Mouse (Mus musculus) layer of hippocampus, postnatal 36 days (tissue): Measurements from ENCODE around the gene Shank2. TPM values are rescaled to one million over a fixed set of nuclear protein-coding genes. Genes with fewer than 3 reads are reported as not detected.

Source experiments
- DNase-seq, 2 experiments: peaks; one replicate each; pipeline ENCODE4 v3.0.0; 2022
- total RNA-seq, 2 experiments: library from RNA; stranded (reverse); gene quantifications; 2 replicates each; pipeline ENCODE4 v1.2.3; 2021

The Shank2 gene
- total RNA-seq, 2 experiments from 2014 or later: 121 to 138 TPM

DNA sequence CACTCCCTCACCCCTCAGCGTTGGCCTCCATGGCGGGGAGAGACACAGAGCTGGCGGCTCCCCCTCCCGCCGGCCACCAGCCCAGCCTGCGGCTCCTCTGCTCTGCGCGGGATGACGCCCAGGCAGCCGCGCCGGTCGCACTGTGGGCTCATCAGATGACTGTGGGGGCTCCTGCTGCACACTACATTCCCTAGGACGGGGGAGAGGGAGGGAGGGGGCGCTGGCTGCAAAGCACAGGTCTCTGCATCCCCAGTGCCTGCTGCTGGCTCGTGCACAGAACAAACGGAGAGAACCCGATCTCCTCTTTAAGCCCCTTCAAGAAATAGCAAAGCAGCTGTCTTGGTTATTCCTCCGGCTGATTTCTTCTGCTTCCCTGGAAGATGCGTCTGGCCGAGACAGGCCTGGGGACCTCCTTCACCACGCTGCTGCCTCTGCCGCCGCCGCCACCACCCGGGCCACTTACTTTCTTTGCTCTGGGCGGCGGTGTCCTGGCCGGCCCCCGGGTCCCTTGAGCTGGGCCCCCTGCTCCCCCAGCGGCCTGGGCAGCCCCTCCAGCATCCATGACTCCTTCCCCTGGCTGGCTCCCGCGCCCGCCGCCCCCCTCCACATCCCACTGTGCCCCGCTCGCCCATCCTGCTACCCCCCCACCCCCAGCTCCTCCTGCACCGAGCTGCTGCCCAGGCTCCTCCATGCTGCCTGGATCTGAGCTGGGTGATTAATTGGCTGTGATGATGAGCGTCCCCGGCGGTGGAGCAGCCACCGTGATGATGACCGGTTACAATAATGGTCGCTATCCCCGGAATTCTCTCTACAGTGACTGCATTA is 282.7 kb downstream of the Shank2 start:
- peak; percentile 65 to 67 for DNase-seq

DNA sequence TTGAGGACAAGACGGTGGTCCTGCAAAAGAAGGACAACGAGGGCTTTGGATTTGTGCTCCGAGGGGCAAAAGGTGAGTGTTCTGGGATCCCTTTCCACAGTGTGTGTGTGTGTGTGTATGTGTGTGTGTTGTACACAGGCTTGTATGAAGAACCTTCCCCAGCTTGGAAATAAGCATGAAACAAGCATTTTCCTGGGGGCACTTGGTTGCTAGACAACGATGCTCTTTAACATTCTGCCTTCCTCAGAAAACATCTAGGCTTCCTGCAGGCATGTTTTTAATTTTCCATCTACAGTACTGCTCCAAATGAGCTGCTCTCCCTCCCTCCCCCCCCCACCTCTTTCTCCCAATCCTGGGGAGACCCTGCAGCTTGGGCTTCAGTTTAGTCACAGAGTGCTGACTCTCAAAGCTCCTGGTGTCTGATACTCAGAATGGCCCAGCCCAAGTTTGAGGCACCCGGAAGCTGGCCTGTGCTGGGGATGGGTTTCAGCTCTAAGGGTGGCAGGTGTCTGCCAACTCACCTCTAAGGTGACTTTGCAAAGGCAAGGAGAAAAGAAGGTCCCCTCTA is 283.4 kb downstream of the Shank2 start:
- DNase-seq: no peak

DNA sequence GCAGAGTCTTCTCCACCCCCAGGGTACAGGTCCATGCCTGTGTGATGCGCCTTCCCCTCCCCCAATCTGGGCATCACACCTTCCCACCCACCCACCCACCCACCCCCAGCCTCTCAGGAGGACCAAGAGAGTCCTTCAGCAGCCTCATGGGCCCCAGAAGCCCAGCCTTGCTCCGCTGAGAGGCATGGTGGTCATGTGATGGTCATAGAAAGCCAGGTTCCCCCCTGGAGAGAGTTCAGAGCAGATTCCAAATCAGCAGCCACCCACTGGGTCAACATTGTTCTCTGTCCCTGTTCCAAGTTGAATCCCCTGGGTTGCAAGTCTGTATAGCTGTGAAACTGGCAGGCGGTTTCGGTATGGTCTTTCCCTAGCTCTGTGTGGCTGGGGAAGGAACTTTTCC is 284.2 kb downstream of the Shank2 start:
- no peak for DNase-seq

DNA sequence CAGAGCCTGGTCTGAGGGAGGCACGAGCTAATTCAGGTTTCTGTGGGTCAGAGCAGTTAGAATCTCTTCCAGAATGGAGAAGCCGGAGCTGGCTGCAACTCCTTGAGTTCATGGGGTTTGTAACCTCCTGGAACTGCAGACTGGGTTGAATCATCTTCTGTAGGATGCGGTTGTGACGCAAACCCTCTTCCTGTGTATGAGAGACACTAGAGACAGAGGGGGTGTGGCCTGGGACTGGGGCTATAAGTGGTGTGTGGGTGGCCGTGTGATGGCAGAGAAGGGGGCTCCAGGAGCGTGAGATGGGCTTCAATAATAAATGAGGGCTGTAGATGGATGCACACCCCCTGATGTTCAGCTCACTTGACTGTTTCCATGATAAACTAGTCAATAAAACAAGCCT is 286.3 kb downstream of the Shank2 start:
- no peak for DNase-seq

DNA sequence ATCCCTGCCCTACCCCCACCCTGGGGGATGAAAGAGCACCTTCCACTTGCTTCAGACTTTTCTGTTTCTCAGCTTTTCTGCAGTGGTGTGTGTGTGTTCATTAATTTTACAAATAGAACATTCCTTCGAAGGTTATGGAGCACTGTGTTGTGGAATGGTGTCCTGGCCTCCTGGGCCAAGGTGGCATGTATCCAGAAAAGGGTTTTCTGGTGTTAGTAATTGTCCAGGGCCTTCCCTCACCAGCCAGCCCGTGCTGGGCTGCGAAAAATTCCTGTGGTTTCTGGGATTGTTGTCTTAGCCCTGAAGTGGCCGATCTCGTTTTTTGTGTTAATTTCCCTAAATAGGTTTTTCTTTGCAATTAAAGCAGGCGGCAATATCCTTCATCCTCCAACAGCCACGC is 289.8 kb downstream of the Shank2 start:
- no peak for DNase-seq

DNA sequence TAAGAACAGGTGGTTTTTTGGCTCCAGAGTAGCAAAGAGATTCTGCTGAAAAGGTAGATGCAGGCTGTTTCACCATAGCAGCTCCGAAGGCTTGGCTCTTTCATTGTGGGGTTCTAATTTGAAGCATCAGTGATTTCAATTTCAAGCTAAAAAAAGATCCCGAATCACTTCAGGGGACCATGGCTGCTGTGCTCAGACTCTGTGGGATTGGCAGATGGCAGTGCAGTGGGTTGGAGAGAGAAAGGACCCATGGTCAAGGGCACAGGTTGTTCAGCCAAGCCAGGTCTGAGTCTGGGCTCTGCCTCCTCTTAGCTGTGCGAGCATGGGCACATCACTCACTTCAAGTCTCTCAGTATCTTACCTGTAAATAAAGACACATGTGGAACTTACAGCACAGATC is 291.9 kb downstream of the Shank2 start:
- no peak for DNase-seq

DNA sequence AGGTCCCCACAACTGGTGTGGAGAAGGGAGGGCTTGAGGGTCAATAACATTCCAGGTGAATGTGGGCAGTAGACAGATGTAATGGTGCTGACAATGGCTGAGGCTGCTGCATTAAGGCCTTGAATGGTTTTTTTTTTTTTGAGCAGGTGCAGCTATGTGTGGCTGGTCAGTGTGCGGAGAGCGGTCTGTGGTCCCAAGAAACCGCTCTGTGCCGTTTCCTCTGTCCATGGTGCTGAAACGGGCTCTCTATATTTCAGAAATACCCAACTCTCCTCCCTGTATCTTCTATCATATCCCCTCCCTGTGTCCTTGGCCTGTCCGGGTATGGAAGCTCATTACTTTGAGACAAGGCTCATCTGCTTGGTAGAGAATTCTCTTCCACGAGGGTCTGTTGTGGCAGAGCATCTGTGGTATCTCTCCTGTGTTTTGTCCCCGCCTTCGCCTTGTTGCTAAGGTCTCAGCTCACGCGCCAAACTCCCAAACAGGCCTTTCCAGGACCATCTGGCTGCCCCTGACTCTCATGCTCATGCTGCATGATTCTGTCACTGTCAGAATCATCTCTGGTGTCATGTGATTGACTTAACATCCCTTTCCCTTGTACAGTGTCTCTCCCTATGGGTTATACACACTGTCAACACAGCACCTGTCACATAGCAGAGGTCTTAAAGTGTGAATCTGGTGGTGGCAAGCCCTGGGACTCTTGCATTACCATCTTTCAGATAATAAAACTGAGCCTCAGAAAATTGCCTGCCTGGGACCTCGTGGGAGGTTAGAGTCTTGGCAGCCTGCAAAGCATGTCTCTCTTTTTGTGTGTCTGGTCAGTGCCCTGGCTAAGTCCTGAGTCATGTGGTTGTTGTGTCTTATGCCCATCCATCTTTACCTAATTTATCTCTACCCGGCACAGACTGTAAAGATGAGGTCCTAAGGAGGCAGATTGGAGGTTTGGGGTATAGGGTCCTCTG is 292.8 kb downstream of the Shank2 start:
- DNase-seq: no peak

DNA sequence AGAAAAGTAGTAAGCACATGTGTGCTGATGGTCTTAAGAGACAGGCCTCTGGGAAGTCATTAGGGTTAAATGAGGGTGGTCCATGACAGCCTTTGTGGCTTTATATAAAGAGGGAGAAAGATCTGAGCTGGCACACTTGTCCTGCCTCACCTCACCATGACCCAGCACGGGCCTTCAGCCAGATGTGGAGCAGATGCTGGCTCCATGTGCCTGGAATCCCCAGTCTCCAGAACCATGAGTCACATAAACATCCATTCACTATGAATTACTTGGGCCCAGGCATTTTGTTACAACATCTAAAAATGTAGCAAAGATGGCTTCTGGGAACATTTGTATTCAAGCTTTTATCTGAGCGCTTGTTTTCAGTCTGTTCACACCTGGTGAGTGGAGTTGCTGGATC is 297.6 kb downstream of the Shank2 start:
- DNase-seq: no peak

DNA sequence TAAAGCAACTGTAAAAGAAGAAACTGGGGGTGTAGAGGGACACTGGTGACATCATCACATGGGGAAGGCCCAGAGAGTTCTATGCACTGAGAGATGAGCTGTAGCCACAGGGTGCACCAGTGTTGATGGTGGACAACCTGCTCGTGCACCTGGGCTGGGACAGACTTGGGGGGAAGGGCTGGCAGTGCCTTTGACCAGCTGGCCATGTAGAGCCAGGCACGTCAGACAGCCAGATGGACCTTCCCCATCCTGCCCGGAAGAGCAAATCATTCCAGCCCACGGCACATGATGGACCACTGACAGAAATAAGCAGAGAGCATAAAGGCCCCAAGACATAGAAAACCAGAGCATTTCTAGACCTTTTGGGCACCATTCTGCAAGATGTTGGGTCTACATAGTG is 299.9 kb downstream of the Shank2 start:
- no peak for DNase-seq

DNA sequence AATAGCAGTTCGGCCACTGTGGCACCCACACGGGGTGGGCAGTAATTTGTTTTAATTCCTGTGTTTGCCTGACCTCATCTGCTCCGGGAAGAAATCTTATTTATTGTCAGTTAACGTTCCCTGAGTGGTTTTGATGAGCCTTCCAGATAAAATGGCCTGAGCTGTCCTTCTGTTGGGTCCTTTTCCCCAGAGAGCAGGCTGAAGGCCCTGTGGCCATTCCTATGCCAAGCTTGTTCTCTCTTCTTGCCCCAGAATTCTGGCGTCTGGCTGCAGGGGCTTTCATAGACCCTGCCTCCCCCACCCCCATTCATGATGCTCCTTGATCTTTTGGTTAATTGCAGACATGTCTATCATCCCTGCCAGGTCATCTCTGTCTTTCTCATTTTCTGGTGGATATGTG is 300.8 kb downstream of the Shank2 start:
- DNase-seq: no peak

DNA sequence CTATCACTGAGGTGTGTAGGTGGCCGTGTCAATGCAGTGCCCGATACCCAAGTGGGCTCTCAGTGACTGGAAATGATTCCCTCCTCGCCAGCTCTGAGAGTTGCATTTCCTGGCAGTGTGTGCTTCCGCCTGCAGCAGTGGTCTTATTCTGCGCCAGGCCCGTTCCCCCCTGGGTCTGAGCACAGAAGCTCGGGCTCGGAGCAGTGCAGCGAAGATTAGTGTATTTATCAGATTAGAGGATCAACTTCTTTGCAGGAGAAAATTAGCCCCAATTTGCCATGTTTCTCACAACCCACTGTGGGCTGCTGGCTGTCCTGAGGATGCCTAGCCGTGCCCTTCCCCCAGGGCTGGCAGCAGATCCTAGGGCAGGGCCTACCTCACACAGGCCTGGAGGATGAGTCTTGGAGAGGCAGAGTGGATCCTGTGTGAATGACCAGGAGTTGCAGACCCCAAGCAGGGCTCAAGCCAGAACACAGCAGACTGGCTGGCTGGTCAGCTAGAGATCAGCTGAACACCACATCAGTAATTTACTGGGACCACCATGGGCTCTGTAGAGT is 306.2 kb downstream of the Shank2 start:
- DNase-seq: no peak

DNA sequence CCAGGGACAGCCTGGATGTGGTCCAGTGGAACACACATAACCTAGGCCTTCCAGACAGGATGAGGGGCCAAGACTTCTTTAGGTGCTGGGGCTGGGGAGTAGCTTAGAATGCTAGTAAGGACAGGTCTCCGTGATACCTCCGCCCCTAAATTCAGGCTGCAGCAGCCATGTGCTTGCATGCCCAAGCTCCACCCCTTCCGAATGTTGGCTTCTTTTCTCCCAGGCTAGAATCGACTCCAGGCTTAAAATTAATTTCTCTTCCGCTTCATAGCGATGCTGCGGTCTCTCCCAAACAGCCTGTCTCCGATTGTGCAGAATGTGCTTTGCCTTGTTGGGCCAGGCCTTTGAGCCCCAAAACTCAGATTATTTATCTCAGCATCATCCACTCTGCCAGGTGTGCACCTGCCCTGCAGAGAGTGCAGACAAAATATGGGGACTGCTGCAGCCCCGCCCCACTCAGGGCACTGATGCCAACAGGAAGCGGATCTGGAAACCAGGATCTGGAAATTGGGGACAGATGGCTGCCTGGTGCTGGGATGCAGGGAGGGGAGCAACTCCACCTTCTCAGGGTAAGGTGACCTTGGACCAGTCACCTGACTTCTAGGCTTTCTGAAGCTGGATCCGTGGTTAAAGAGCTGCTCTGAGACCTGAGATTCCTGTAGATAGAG is 312.8 kb downstream of the Shank2 start:
- no peak for DNase-seq

DNA sequence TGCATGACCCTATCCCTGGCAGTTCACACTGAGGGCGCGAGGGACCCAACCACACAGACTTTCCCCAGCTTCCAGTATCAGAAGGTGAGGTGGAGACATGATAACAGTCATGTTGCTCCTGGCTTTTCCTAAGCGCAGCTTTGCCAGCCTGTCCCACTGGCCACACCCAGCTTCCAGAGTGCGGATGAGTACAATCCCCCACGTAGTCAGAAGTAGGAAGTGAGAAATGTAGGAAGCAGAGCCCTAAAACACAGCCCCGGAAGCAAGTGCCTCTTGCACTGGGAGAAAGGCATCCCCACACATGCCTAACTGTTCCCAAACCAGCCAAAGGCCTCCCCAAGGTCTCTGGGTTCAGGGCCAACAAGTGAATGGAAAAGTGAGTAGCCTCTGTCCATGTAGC is 314.5 kb downstream of the Shank2 start:
- DNase-seq: no peak

DNA sequence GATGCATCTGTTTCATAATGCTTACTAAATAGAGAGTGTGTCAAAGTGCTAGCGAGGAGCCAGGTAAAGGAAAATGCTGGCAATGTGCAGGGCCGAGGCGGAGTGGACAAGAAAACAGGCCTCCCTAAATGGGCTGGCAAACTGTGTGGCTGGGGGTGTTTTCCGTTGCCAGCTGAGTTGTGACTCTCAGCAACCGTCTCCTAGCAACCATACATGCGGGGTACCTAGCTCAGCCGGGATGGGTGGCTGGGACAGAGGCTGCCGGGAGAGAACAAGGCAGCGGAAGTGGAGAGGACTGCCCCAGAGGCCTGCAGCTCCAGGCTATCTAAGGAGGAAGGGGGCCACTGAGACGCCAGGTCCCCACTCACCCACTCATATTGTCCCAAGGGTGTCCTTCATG is 315.1 kb downstream of the Shank2 start:
- peak; percentile 71 to 78 for DNase-seq

DNA sequence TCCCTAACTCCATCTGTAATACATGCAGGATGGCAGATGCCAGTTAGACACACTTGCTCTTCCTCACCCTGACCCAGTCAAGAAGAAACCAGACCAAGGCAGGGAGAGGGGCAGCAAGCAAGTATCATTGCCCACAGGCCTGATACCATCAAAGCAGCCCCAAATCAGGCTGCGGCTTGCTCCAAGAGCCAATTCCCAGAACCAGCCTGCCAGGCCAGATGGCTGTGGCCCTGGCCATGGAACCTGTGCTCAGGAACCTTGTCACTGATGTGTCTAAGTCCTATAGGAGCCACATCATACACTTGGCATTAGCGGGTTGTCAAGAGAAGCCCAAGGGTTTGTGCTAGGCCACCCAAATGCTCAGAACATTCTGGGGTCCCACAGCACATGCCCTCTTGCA is 322.3 kb downstream of the Shank2 start:
- no peak for DNase-seq

DNA sequence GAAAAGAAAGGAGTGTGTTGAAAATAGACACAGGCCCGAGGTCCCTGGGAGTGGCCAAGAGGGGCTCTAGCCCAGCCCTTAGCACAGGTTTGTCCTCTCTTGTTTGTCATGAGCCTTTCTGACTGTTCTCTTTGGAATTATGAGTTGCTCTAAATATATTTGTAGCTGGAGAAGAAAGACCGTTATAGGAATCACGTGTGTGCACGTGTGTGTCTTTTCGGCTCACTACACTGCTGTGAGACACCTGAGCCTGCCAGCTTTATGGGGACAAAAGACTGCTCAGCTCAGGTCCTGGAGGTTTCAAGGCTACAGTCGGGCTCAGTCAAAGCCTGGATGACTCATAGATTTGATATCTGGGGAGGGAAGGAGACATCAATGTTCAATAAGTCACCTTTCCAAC is 323.1 kb downstream of the Shank2 start:
- no peak for DNase-seq

DNA sequence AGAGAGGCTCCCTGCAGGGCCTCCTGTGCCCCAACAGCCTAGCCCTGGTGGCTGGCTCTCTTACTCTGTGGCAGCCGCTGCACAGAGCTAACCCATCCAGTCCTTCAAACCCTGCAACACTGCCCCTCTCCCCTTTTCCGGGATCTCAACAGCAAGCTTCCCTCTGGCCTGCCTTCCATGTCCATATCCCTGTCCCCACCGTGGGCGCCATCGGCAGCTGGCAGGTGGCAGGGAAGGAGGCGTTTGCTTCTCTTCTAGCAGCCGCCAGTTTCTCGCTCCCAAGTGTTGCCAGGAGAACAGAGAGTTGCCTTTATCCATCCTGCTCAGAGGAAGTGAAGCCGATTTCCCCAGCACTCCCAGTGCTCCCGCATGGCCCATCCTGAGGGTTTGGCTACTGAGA is 323.9 kb downstream of the Shank2 start:
- DNase-seq: peak; percentile 59 to 60

DNA sequence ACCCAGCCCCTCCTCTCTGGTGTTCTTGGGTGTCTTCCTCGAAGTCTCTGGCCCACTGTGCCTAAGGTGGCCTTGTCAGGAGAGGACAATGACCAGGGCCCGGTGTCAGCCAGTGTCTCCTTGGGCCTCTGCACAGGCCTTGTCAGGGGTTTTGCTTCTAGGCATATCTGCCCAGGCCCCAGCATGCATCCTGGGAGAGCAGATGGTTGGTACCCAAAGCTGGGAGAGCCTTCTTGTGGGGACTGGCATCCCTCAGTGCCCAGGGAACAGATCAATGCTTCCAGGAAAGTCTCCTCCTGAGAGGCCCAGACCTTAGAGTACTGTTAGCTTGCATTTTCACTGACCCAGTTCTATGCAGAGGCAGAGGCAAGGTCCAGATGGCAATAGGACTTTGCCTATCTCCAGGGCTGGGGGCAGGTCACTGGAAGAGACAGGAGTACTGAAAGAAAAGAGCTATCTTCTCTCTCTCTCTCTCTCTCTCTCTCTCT is 327.7 kb downstream of the Shank2 start:
- DNase-seq: no peak

DNA sequence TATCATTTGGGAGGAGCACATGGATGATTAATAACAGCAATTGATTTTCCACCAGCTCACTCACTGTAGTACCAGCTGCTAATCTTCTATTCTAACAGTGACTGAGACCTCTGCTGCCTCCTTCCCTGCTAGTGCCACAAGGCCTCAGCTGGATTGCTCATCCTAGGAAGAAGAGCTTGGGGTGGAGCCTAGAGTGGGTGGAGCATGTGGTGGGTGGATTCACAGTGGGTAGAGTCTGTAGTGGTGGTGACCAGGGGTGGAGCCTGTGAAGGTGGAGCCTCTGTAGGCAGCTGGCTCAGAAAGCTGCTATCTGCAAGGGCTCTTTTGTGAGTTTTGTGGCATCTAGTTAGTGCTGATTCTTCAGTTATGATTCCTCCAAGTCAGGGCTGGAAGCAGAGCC is 334.9 kb downstream of the Shank2 start:
- DNase-seq: no peak

DNA sequence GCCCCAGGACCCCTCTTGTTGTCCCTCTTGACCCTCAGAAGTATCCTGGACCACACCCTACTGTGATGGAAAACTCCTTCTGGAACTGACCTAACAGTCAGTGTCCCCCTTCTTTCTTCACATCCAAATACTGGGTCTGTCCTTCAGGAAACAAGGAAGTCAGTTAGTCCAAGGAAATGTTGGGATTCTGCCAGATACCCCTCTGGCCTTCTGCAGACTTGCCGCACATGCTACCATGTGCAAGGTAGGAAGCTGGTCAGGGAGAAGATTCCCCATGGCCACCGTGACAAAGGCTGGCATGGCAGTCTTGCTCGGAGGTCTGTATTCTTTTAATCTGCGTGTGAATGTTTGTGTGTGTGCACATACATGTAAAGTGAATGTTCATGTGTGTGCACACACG is 337.0 kb downstream of the Shank2 start:
- no peak for DNase-seq

DNA sequence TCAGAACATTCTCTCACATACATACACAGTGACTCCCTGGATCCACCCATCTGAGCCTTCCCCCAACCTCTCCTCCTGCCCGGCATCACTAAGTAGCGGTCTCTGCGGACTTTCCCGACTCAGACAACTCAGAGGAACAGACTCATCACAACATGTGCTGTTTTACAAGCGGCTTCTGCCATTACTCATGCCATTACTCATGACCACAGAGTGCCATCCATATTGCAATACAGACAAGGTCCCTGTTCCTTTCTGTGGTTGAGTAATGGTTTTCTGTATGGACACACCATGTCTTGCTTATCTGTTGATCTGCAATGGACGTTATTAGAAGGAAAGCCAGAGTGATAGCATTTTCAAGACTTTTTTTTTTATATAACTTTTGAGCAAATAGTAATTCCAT is 338.6 kb downstream of the Shank2 start:
- DNase-seq: no peak

DNA sequence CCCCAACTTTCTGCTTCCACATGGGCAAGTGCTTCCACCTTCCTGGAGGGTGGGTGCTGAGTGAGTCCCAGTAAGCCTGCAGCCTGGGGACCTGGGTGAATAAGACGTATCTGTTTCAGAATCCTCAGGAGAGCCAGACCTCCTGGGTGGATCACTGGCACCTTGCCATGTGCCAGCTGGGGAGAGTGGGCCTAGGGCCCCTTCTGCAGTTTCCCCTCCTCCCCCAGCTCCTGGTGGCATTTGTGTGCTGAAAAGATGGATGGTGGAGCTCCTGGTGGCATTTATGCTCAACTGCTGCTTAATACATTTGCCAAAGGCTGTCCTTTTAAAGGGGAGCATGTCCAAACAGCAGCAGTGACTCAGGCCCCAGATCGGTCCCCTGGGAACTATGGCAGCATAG is 364.4 kb downstream of the Shank2 start:
- peak; percentile 47 to 50 for DNase-seq
